Mouse (Mus musculus) midbrain, embryonic 15.5 days (tissue): ENCODE results near the gene Lcn6. TPM values are rescaled to one million over a fixed set of nuclear protein-coding genes. Genes with fewer than 3 reads are reported as not detected.
A peak's percentile ranks its signal among the peaks of the same experiment; 100 is the strongest.
"Not testable (repeated sequence)": the region's sequence is repeated elsewhere in the genome, so short reads cannot be mapped to it uniquely, and the experiment has no call there.

Experiments
- ATAC-seq: fragments of 200-750 bp; cut with Nextera tagmentation; replicated peaks from 2 replicates; pipeline ENCODE4 v1.8.0; 2017; ENCODE audit warnings: moderate TSS enrichment
- H3K27ac ChIP-seq: fragments of 300-500 bp; sonication (generic); 2 replicates; pipeline ENCODE4 v1.5.1; 2015; ENCODE audit warnings: mild to moderate bottlenecking, inconsistent platforms
- H3K27me3 ChIP-seq: fragments of 300-500 bp; sonication (generic); replicated peaks from 2 replicates; pipeline ENCODE4 v1.6.1; 2015; ENCODE audit warnings: inconsistent platforms
- H3K36me3 ChIP-seq: fragments of 300-500 bp; sonication (generic); replicated peaks from 2 replicates; pipeline ENCODE4 v1.6.1; 2015; ENCODE audit warnings: inconsistent platforms
- H3K4me1 ChIP-seq: fragments of 300-500 bp; sonication (generic); 2 replicates; pipeline ENCODE4 v1.6.1; 2015; ENCODE audit warnings: inconsistent platforms
- H3K4me2 ChIP-seq: fragments of 300-500 bp; sonication (generic); 2 replicates; pipeline ENCODE4 v1.6.1; 2015; ENCODE audit warnings: inconsistent platforms, mild to moderate bottlenecking, moderate library complexity
- H3K4me3 ChIP-seq: fragments of 300-500 bp; sonication (generic); 2 replicates; pipeline ENCODE4 v1.5.1; 2015; ENCODE audit warnings: mild to moderate bottlenecking, inconsistent platforms
- H3K9ac ChIP-seq: fragments of 300-500 bp; sonication (generic); 2 replicates; pipeline ENCODE4 v1.6.1; 2015; ENCODE audit warnings: mild to moderate bottlenecking, inconsistent platforms
- H3K9me3 ChIP-seq: fragments of 300-500 bp; sonication (generic); 2 replicates; pipeline ENCODE4 v1.6.1; 2016; ENCODE audit warnings: inconsistent platforms
- WGBS: fragments of 180-500 bp; shearing (Covaris S2); methylation state at CpG from one replicate; pipeline ENCODE4 v1.1.7; 2015; ENCODE audit warnings: mixed read lengths; 5-methylcytosine and 5-hydroxymethylcytosine counted together
- polyA plus RNA-seq: library from polyadenylated mRNA; unstranded; fragments of >200 nt; fragmentation: Nextera tagmentation; extraction: Ambion mirVana; gene quantifications from 2 replicates; pipeline ENCODE4 v1.2.1, GENCODE M21; 2015

Gene Lcn6
- polyA plus RNA-seq, 1 experiment from 2014 or later: not detected

DNA sequence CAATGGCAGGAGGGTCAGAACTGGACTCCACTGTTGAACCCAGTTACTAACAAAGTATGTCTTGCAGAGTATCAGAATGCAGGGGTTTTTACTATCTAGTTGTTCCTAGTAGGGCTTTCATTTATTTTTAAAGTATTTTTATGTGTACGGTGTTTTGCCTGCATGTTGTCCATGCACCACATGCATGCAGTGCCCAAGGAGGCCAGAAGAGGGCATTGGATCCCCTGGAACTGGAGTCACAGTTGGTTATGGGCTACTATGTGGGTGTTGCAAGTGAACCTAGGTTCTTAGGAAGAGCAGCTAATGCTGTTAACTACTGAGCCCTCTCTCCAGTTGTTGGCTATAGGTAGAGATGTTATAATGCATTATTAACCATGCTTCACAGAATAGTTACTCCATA is 13.1 kb upstream of the Lcn6 start:
- no peak for ATAC-seq
- Histone ChIP-seq H3K9me3 (no peaks in the 10 kb centered on the region), H3K4me2 (no peak overlapping the region), H3K4me1 (no peaks in the 10 kb centered on the region), H3K27me3 (no peaks in the 10 kb centered on the region), H3K36me3 (no peaks in the 10 kb centered on the region), H3K9ac (no peak overlapping the region), H3K27ac (no peak overlapping the region), H3K4me3 (no peak overlapping the region)
- 60% methylated on average over 1 of the region's 1 CpGs for WGBS

DNA sequence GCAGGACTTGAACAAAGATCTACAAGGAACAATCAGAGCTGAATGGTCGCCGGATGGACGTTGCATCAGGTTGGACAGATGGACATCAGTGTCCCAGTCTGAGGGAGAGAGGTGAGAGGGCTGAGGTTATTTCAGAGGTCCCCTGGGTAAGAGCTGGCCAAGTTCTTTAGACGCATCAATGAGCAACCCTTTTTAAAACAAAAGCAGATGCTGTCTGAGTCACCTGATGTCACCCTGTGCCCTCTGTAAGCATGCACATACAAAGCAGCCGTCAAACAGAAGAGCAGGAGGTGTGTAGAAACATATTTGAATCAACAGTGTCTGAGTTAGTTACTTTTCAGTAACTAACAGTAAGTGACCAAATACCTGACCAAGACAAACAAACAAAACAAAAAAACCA is 12.5 kb upstream of the Lcn6 start:
- Histone ChIP-seq H3K4me1 (no peaks in the 10 kb centered on the region), H3K9ac (no peak overlapping the region), H3K4me3 (no peak overlapping the region), H3K27ac (no peak overlapping the region), H3K36me3 (no peaks in the 10 kb centered on the region), H3K9me3 (no peaks in the 10 kb centered on the region), H3K4me2 (no peak overlapping the region), H3K27me3 (no peaks in the 10 kb centered on the region)
- no peak for ATAC-seq
- WGBS: 84% methylated on average over 5 of the region's 5 CpGs

DNA sequence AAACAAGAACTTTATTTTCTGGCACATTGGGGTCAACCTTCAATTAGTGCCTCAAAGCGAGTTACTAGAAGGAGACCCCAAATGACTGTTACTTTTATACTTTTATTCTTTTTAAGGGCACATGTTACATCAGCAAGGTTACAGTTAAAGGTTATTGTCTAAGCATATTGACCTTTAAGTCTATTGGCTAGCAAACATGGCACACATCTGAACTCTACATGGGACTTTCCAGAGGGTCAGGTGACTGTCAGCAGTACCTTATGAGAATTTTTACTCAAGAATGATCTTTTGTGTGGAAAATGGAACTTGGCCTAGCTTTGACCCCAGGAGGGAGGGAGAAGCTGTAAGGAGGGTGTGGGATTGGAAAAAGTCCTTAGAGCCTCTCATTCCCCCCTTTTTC is 10.1 kb upstream of the Lcn6 start:
- Histone ChIP-seq H3K4me2 (no peak overlapping the region), H3K36me3 (no peaks in the 10 kb centered on the region), H3K27me3 (no peaks in the 10 kb centered on the region), H3K4me1 (no peaks in the 10 kb centered on the region), H3K9ac (no peak overlapping the region), H3K4me3 (no peak overlapping the region), H3K27ac (no peak overlapping the region), H3K9me3 (no peaks in the 10 kb centered on the region)
- 70% methylated on average over 1 of the region's 1 CpGs for WGBS
- ATAC-seq: no peak

DNA sequence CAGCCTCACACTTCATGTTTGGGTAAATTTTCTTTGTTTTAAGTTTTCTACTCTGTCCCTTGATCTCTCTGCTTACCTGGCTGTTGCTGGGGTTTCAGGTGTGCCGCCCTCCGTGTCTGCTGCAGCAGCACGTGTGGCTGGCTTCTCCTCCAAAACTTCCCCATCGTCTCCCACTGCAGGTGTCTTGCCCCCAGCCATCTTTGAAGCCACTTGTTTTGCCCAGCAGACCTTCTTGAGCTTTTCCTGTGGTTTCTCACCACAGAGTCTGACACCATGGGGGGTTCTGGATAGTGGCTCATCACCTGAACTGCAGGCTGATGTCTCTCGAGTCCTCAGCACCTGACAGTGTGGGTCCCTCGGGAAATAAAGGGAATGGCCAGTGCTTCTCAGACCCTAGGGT is 3.0 kb downstream of the Lcn6 start:
- no peaks in the 10 kb centered on the region for H3K9me3 ChIP-seq
- H3K36me3 ChIP-seq: no peaks in the 10 kb centered on the region
- no peak overlapping the region for H3K4me3 ChIP-seq
- ATAC-seq: no peak
- no peak overlapping the region for H3K27ac ChIP-seq
- WGBS: 87% methylated on average over 6 of the region's 6 CpGs
- H3K27me3 ChIP-seq: no peaks in the 10 kb centered on the region
- H3K9ac ChIP-seq: no peak overlapping the region
- no peaks in the 10 kb centered on the region for H3K4me1 ChIP-seq
- no peak overlapping the region for H3K4me2 ChIP-seq

DNA sequence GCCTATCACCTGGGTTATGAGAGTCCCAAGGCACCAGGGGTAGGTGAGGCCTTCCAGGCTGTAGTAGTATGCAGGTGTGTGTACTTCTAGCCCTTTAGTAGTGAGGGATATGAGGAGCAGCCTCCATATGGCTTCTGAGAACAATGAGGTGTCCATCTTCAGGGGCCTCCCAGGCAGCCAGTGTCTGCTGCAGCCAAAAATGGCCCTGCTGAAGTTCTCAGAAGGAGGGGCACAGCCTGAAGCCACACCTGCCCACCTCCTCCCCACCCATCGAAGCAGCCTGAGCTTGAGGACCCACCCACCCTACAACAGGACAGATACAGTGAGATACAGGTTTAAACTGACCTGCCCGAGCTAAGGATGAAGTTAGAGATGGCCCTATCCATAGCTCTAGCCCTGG is 5.8 kb downstream of the Lcn6 start, which contains the start of gene Lcn10:
Lcn10 (plus strand) TSS at position 301 of the 400 bp plus-strand sequence.
- 64% methylated on average over 2 of the region's 2 CpGs for WGBS
- Histone ChIP-seq H3K27ac (no peak within 1 kb of the TSS), H3K36me3 (no peaks in the 10 kb centered on the region), H3K4me1 (no peaks in the 10 kb centered on the region), H3K9me3 (no peaks in the 10 kb centered on the region), H3K4me2 (no peak within 1 kb of the TSS), H3K4me3 (no peak within 1 kb of the TSS), H3K9ac (no peak within 1 kb of the TSS), H3K27me3 (no peaks in the 10 kb centered on the region)
- ATAC-seq: no peak

DNA sequence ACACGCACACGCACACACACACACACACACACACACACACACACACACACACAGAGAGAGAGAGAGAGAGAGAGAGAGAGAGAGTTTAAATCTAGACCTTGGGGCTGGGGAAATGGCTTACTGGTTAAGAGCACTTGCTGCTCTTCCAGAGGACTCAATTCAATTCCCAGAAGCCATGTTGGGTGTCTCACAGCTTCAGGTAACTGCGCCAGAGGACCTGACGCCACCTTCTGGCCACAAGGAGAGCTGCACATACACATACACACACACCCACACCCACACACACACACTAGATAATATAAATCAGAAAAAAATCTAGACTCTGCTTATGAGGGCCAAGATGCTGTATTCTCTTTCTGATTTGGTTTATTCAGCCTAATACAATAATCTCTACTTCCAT is 10.4 kb downstream of the Lcn6 start:
- Histone ChIP-seq H3K9me3 (no peaks in the 10 kb centered on the region), H3K4me2 (no peak overlapping the region), H3K27me3 (no peaks in the 10 kb centered on the region), H3K9ac (no peak overlapping the region), H3K27ac (no peak overlapping the region), H3K4me1 (no peaks in the 10 kb centered on the region), H3K4me3 (no peak overlapping the region), H3K36me3 (no peaks in the 10 kb centered on the region)
- ATAC-seq: no peak
- 67% methylated on average over 4 of the region's 4 CpGs for WGBS

DNA sequence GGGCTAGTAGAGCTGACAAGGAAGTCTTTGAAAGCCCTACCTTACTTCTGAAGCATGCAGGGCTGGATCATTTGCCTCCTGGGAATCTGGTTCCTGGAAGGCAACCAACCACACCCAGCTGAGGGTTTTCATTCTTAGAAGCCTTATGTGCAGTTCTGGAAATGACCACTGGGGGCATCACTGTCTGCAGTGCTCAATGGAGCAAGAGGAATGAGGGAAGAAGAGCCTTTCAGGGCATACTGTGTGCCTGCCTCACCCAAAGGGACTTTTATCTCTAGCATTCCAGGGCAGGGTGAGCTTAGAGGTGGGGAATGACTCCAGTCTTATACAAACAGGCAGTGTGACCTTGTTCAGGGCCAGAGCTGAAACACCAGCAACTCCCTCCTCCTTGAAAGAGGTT is 18.0 kb downstream of the Lcn6 start:
- H3K4me2 ChIP-seq: no peak overlapping the region
- ATAC-seq: no peak
- no peaks in the 10 kb centered on the region for H3K27me3 ChIP-seq
- no peak overlapping the region for H3K27ac ChIP-seq
- no peaks in the 10 kb centered on the region for H3K9me3 ChIP-seq
- no peak overlapping the region for H3K4me3 ChIP-seq
- H3K9ac ChIP-seq: no peak overlapping the region
- no peaks in the 10 kb centered on the region for H3K4me1 ChIP-seq
- H3K36me3 ChIP-seq: no peaks in the 10 kb centered on the region

DNA sequence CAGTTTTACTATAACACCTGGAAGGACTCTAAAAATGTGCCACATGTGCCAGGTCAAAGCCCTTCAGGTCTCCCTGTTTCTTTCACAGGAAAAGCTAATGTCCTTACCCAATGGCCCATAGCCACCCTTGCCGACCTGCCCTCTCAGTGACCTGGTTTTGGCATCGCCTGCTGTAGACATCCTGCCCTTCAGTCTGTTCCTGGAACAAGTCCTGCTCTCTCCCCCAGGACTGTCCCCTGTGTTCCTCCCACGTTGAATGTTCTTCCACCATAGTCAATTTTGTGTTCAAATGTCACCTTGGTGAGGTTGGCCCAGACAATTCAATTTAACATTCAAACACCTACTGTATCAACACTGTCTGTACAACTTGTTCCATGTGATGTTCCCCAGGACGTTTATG is 20.4 kb downstream of the Lcn6 start:
- no peak for ATAC-seq
- no peak overlapping the region for H3K9ac ChIP-seq
- H3K4me1 ChIP-seq: no peaks in the 10 kb centered on the region
- H3K27ac ChIP-seq: no peak overlapping the region
- no peak overlapping the region for H3K4me3 ChIP-seq
- no peak overlapping the region for H3K4me2 ChIP-seq
- no peaks in the 10 kb centered on the region for H3K36me3 ChIP-seq
- H3K27me3 ChIP-seq: no peaks in the 10 kb centered on the region
- H3K9me3 ChIP-seq: no peaks in the 10 kb centered on the region
- 71% methylated on average over 4 of the region's 4 CpGs for WGBS

DNA sequence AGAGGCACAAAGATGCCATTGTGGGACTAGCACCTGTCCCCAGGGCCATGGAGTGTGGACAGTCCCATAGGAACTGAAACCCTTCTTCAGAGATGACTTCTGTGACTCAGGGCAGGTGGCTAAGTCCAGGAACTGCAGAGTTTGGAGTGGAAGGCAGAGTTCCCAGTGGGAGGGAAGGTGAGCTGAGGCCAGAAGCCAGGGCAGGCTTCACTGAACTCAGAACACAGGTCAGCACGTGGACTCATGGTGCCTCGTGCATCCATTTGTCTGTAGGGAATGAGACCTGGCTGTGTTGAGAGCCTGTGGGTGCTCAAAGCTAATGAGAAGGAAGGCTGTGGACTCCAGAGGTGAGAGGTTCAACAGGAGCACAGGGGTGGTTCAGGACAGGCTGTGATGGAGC is 22.1 kb downstream of the Lcn6 start:
- no peaks in the 10 kb centered on the region for H3K9me3 ChIP-seq
- no peaks in the 10 kb centered on the region for H3K4me1 ChIP-seq
- H3K27ac ChIP-seq: no peak overlapping the region
- no peak for ATAC-seq
- no peak overlapping the region for H3K9ac ChIP-seq
- no peaks in the 10 kb centered on the region for H3K36me3 ChIP-seq
- WGBS: 87% methylated on average over 2 of the region's 2 CpGs
- H3K4me3 ChIP-seq: no peak overlapping the region
- H3K4me2 ChIP-seq: no peak overlapping the region
- no peaks in the 10 kb centered on the region for H3K27me3 ChIP-seq

DNA sequence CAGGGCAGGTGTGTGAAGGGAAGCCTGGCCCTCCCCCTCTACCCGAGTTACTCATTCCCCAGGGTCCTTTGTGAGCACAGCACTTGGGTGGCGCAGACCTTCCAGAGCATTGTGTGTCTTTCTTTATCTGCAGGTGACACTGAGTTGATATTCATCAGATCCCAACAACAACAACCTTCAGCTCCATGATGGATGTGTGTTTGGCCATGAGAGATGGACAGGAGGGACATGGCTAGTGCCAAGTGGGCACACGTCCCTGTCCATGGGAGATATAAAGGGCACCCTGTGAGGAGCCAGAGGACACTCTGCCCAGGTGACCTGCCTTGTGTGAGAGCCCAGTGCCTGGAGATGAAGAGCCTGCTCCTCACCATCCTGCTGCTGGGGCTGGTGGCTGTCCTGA is 23.2 kb downstream of the Lcn6 start, which contains the start of gene Obp2a:
Obp2a (plus strand) TSS at position 301 of the 400 bp plus-strand sequence.
- not testable (repeated sequence) for H3K9ac ChIP-seq, H3K27me3 ChIP-seq, H3K4me2 ChIP-seq, H3K9me3 ChIP-seq, ATAC-seq, H3K27ac ChIP-seq, H3K36me3 ChIP-seq, H3K4me3 ChIP-seq, H3K4me1 ChIP-seq
- 82% methylated on average over 3 of the region's 3 CpGs for WGBS

DNA sequence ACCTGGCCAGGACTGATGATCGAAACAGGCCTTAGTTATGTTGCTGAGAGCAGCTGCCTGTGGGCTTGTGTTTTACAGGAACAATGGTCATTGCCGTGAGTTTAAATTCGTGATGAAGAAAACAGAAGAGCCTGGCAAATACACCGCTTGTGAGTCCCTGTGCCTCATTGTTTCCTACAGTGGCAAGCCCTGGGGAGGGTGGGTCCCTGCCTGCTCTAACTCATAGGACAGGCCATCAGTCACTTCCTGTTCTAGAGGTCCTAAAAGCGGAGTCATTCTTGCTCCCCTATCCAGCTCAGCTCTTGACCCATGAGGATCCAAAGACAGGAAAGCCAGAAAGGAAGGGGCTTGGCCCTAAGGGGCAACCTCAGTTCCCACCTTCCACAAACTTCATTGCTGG is 24.4 kb downstream of the Lcn6 start:
- H3K4me1 ChIP-seq: 0 out of 2 replicates have a peak, but pooled peaks cover 2% of the 10 kb centered on the region
- H3K27ac ChIP-seq: no peak overlapping the region
- no peaks in the 10 kb centered on the region for H3K9me3 ChIP-seq
- no peaks in the 10 kb centered on the region for H3K27me3 ChIP-seq
- no peak overlapping the region for H3K4me3 ChIP-seq
- 86% methylated on average over 5 of the region's 5 CpGs for WGBS
- H3K9ac ChIP-seq: no peak overlapping the region
- H3K36me3 ChIP-seq: no peaks in the 10 kb centered on the region
- H3K4me2 ChIP-seq: no peak overlapping the region
- no peak for ATAC-seq

DNA sequence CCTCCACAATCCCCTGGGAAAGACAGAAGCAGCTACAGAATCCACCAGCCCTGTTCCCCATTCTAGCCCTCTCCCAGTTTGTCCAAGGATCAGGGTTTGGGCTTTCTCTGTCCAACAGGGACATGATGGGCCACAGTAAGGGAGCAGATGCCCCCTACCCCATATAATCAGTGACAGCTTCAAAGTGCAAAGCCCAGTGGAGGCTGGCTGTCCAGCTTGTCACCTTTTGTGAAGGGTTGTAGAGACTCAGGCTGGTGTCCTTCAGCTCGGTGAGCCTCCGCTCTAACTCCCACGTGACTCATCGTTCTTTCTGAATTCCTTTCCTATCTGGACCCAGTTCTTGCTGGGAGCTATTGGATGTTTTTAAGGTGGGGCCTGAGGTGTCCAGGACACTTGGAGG is 27.1 kb downstream of the Lcn6 start:
- H3K4me3 ChIP-seq: no peak overlapping the region
- no peaks in the 10 kb centered on the region for H3K27me3 ChIP-seq
- no peak overlapping the region for H3K27ac ChIP-seq
- no peak overlapping the region for H3K9ac ChIP-seq
- ATAC-seq: no peak
- H3K4me2 ChIP-seq: no peak overlapping the region
- H3K4me1 ChIP-seq: peaks cover 14% of the 10 kb centered on the region
- no peaks in the 10 kb centered on the region for H3K9me3 ChIP-seq
- 84% methylated on average over 4 of the region's 4 CpGs for WGBS
- H3K36me3 ChIP-seq: no peaks in the 10 kb centered on the region

DNA sequence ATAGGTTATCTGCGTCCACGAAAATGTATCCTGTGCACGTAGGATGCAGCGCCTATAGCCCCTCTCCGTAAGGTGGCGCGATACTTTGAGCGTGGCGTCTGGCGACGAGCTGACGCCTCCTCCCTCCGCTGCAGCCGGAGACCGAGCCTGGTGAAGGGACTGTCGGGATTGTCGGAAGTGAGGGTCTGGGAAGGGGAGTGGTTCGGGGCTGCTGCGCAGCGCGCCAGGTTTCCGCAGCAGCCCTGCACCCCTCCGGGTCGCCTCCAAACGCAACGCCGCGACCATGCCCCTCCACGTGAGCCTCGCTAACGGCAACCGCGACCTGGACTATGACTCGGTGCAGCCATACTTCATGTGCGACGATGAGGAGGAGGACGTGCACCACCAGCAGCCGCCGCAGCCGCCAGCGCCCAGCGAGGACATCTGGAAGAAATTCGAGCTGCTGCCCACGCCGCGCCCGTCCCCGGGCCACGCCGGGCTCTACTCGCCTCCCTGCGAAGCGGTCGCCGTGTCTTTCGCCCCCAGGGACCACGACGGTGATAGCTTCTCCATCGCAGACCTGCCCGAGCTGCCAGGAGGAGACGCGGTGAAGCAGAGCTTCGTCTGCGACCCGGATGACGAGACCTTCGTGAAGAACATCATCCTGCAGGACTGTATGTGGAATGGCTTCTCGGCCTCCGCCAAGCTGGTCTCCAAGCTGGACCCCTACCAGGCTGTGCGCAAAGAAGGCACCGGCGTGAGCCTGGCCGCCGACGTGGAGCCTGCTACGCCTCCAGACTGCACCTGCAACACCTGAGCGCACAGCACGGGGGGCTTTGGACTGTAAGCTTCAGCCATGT is 30.3 kb downstream of the Lcn6 start, which contains the start of gene Bmyc:
Bmyc (plus strand) TSS at position 97 of the 839 bp plus-strand sequence.
- peak within 1 kb of the TSS; percentile 88 for H3K27ac ChIP-seq
- under 1% methylated on average over 78 of the region's 78 CpGs for WGBS
- peak within 1 kb of the TSS; percentile 88 for H3K9ac ChIP-seq
- H3K9me3 ChIP-seq: no peaks in the 10 kb centered on the region
- peak within 1 kb of the TSS; percentile 88 for H3K4me2 ChIP-seq
- no peaks in the 10 kb centered on the region for H3K36me3 ChIP-seq
- H3K4me3 ChIP-seq: peak within 1 kb of the TSS; percentile 61
- H3K27me3 ChIP-seq: no peaks in the 10 kb centered on the region
- peak; percentile 97 for ATAC-seq
- peaks cover 22% of the 10 kb centered on the region for H3K4me1 ChIP-seq
